Mouse (Mus musculus) adrenal gland, adult 8-10 months (tissue): ENCODE results near the gene Mgrn1. TPM values are rescaled to one million over a fixed set of nuclear protein-coding genes. Genes with fewer than 3 reads are reported as not detected.

ENCODE experiments used
- DNase-seq: peaks from one replicate; pipeline ENCODE4 v3.0.0; 2022
- total RNA-seq, 4 experiments: library from RNA; stranded (reverse); gene quantifications; 2 replicates each; pipeline ENCODE4 v1.2.4; 2022

The Mgrn1 gene
- total RNA-seq, 4 experiments from 2014 or later = 88.5 to 120 (median 98.0) TPM

DNA sequence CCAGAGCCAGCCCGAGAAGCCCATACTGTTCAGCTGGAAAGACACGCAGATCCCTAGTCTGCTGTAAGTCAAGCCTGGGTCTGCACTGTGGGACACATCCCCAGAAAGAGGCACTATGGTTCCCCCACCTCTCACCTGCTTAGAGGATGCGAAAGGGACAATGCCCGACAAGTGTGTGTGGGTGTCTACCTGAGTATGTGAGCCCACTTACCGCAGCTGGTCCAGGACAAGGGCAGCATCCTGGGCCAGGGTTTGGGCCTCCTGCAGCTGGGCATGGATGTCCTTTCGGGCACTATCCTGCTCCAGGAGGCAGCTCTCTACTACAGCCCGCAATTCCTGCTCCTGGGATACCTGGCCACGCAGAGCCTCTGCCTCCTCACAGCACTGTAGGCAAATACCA lies 56.8 kb downstream of the Mgrn1 start:
- no peak for DNase-seq

DNA sequence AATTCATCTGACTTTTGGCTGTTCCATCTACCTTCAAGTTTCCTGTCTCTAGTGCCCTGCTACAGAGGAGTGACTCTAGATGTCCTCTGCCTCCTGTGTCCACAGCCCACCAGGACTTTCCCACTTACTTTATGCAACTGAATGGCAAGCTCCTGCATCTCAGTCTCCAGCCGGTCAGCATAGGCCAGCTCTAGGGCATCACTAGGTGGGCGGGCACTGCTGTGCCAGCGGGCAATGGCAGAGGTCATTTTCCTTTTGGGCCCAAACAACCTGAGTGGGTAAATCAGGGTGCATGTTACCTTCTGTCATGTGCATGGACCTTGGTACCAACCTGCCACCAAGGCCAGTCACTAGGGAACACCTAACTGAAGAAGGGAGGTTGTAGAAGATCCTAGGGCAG lies 57.4 kb downstream of the Mgrn1 start:
- no peak for DNase-seq

DNA sequence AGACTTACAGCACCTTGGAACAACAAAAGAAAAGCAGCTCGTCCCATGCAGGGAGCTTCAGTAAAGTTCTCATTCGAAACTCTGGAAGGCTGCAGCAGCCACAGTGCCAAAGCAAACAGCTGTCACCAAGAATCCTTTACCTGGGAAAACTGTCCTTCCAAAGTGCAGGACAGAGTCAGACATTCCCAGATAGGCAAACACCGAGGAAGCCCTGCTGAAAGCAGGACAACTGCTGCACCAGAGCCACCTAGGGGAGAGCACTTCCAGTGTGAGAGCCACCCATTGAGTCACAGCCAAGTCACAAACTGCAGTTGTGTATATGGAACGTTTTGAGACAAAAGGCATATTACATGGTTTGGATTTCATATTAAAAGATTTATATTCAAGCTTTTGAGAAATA lies 59.4 kb downstream of the Mgrn1 start:
- no peak for DNase-seq

DNA sequence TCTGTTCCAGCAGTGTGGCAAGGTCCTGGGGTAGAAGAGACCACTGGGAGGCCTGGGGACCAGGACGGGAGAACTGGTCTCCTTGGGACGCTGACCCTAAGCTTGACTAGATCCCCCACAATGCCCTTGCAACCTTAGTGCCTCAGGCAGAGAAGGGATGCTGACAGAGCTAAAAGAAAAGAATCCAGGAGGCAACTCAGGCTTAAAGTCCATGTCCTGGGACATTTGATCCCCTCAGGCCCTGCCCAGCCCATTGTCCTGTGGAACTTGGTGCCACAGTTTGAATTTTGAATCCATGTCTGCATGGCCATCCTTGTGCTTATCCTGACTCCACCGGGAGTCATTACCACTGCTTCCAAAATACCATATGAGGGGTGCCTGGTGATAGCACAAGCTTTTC lies 60.1 kb downstream of the Mgrn1 start:
- DNase-seq = no peak

DNA sequence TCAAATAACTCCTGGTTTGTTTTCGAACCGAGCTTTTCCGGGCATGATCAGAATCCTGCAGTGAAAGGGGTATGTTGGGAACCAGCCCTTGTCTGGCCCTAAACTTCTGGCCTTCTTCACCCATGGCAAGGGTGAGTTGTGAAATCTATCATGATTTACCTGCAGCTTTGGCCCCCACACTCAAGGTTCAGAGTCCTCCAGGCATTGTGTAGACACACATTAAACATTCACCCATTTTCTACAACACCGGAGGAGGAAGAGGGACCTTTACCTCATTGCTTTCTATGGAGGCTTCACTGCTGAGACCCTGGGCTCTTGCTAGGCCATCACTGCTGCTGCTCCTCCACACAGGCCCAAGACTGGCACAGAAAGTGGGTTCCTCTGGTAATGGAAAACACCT lies 61.3 kb downstream of the Mgrn1 start:
- DNase-seq = no peak

DNA sequence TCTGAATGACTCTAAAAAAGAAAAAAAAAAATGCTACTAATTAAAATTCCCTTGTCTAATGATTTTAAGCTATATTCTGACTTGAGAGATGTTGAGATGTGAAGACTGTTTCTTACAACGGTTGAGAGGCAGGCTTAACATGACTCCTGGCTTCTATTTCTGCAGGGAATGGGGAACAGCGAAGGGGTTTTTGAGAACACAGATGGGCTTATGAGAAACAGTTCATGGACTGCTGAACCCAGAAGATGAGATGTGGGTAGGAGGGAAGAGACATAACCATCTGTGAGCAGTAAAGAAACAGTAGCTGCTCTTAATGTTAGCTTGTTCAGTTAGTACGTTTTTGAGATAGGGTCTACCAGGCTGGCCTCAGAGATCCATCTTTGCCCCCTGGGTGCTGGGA lies 70.6 kb downstream of the Mgrn1 start:
- DNase-seq = no peak

DNA sequence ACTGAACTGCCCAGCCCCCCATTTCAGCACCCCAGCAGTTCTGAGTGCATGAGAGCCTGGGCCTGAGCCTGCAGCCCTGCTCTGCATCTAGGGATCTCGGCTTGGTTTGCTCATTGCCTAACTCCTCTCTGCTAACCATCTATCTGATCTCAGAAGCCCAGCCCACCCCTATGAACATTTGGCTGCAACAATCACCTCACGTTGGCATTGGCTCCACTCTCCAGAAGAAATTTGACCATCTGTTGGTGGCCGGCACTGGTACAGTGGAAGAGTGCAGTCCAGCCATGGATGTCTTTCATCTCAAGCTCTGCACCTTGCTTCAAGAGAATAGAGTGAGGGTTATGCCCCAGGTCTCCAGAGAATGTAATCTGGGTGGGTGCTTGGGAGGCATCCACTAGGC lies 71.4 kb downstream of the Mgrn1 start:
- no peak for DNase-seq

DNA sequence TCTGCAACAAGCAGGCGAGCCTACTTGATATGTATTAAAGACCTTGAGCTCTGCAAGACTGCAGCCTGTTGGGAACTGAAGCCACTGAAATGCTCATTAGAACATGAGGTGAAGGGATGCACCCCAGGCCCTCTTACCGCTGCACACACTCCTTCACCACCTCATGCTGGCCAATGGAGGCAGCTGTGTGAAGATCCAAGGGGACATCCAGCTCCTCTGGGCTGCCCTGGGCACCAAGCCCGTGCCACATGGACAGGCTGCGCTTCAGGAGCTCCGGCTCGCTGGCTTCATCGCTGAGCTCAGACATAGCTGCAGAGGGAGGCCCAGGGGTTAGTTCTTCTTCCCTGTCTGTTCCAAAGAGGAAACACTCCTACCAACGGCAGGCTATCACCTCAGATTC lies 74.2 kb downstream of the Mgrn1 start:
- no peak for DNase-seq

DNA sequence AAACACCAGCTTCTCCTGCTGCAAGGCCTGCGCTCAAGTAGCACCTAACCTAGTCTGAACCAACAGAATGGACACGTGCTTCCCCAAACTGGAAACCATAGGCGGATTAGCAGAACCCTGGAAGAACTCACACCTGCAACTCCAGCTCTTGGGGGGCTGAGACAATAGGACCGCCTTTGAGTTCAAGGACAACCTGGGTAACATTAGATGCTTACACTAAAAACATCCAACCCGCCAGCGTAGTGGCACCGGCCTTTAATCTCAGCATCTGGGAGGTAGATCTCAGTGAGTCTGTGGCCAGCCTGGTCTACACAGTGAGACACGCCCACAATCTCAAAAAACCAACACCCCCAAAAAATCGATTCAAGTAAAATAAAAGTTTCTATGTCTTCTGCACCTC lies 77.3 kb downstream of the Mgrn1 start:
- DNase-seq = no peak

DNA sequence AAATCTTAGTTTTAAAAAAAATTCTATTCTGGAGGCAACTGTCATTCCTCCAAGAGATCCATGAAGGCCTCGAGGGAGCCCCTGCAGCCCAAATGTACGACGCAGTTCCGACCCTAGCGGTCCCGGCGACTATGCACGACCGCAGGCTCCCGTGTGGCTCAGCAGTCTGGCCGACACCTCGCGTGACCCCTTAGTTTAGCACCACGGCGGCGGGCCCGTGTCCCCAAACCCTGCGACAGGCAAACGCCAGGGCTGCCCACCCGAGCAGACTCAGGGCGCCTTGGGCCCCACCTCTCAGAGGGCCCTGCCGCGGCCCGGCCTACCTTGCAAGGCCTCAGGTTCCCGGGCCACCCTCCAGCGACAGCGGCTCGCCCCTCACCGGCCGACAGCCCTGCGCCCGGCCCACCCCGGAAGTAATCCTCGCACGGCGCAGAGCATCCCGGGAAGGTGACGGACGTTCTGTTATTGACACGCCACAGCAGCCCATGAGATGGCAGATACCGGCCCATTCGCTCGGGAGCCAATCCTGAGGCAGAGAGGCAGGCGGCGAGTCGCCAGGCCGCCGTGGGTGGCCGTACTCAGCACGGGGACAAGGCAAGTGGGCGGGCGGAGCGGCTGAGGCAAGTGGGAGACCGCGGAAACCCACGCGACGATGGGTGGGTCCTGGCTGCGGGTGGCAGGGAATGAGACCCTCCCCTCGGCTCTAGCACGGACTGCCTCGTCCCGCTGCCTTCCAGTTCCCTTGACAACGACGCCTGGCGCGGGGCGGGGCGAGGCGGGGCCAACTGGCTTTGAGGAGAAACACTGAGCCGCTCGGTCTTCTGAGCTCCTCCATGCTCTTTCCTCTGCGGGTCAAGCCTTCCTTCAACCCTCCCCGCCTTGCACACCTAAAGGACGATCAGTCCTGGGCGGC lies 78.0 kb downstream of the Mgrn1 start, which contains the start of gene Anks3:
TSS of gene Anks3 (minus strand) at position 409 of the 913 bp plus-strand sequence.
- DNase-seq = peak; percentile 99

DNA sequence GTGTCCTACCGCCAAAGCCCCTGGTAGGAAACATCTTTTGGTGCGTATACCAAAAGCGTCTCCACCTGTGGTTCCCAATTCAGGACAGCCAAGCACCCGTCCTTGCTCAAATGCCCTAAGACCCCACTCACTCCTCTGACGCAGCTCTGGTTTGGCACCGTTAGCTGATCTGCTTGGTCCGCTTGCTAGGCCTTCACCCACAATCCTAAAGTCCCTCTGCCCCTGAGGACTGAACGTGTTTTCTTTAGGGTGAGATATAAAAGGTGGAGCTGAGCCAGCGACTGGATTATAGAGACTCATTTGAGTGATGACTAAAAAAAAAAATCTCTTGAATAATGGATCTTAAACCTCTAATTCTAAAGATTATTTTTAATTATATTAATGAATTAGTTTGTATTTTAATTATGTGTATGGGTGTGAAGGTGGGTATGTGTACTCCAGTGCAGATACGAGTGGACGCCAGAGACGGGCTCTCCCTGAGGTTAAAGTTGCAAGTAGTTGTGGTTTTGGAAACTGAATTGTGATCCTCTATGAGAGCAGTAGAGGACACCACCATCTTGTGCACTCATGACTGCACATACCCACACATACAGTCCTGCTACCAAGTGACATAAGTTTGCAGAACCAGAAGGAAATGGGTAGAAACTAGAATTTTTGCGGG lies 78.8 kb downstream of the Mgrn1 start:
- no peak for DNase-seq

DNA sequence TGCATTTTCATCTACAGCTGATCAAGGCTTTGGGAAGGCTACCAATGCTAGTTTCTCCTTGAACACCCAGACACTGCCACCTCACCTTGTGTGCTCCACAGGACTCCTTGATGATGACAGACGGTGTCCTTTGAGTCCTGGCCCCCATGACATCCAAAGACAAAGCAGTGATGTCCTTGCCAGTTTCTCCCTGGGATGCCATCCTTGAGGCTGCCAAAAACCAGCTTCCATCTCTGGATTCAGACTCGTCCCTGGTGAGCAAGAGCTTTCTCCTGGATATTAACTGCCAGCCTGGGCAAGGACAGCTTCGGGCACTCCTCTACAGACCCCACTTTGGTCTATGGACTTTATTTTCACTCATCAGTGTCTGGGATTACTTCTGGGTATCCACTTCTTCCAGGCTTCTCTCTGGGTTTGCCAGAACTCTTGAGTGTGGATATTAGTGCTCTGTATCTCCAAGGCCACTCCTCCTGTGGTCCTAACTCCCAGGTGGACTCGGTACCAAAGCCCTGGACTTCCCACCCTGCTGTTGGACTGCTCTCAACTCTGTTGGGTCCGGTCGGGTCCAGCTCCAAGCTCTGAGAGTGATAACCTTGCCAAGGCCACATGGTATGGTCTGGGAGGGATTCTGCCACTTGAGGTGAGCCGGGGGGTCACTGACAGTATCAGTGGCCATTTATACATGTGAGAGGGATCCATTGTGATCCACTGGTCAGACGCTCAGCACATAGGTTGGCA lies 79.5 kb downstream of the Mgrn1 start:
- DNase-seq = no peak

DNA sequence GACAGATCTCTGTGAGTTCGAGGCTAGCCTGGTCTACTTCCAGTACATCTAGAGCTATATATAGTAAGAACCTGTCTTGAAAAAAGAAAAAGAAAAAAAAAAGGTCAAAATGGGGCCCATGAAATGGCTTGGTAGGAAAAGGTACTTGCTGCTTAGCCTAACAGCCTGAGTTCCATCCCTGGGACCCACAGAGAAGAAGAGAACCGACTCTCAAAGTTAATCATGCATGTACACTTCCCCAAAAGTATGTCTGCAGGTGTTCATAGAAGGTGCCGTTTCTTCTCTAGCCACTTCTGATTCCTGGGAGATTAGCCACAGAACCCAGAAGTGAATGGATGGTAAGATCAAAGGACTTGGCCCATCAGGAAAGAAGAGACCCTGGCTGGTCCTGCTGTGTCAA lies 82.4 kb downstream of the Mgrn1 start:
- DNase-seq = no peak

DNA sequence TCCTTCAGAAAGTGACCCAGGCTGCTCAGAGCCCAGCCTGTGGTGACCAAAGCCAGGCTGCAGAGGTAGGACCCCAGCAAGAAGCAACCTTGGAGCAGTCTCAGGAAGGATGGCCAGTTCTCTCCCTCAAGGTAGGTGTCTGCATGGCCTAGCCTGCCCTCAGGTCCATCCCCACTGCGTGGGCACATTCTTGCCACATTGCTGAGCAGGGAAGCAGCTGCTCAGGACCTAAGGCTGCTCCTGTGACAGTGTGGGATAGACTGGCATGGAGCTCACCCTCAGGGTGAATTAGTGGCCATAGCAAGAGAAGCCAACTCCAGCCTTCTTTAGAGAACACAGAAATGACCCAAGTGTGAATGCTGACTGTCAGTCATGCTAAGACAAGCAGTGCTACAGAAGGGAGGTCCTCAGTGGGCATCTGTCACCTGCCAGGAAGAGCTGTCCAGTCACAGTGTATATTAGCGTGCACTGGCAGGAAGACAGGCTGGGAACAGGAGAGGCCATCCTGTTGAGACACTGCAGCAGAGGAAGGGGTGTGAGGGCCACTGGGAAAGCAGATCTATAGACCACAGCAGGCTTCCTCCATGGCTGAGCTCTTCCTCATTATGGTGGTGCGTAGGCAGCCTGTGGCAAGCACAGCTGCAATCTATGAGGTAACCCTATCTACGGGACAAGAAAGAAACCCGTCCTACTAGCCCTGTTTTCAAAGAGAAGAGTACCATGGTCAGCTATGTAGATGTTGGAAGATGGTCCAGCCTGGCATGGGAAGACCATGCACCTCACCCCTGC lies 83.2 kb downstream of the Mgrn1 start:
- no peak for DNase-seq

DNA sequence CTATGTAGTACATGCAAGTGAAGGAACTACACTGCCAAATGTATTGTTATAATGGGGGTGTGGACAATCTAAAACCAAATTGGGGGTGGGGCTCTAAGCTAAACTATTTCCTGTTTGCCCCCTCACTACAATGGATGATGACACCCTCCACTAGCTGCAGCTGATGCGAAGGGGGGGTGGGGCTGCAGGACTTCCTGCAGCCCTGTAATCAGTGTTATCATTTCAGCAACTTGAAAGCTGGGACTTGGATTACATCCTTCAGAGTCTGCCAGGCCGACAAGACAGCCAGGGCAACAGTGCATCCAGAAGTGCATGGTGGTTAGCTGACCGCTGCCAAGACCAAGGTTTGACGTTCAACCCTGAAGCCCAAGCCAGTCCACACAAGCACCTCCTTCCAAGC lies 85.6 kb downstream of the Mgrn1 start:
- no peak for DNase-seq

DNA sequence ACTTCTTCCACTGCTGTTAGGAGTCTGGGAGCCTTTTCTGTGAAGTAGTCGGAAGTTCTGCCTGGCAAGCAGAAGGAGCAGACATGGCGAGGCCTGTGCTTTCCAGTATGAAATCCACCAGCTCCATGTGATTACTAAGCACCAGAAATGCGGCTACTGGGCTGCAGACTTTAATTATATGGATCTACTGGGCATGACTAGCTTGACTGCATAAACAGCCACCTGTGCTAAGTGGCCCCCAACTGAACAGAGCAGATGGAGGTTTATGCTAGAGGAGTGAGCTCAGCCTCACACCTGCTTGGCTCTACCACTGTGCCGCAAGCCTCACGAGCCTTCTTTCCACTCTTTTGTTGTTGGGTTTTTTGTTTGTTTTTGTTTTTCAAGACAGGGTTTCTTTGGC lies 88.5 kb downstream of the Mgrn1 start:
- DNase-seq = no peak

DNA sequence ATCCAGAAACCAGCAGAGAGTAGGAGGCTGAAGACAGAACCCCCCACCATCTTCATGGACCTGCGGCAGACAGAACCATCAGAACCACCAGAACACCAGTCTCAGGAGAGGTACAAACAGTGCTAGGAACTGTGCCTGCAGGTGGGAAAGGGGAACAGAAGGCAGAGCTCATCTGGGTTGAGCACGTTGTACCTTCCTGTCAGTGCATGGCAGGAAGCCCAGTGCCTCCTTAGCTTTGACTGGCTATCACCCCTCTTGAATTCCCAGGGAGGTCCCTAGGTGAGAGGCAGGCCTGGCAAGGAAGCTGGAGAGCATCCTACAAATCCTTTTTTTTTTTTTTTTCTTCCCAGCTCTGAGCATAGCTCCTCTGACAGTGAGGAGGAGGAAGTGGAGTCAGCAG lies 90.1 kb downstream of the Mgrn1 start:
- DNase-seq = no peak

DNA sequence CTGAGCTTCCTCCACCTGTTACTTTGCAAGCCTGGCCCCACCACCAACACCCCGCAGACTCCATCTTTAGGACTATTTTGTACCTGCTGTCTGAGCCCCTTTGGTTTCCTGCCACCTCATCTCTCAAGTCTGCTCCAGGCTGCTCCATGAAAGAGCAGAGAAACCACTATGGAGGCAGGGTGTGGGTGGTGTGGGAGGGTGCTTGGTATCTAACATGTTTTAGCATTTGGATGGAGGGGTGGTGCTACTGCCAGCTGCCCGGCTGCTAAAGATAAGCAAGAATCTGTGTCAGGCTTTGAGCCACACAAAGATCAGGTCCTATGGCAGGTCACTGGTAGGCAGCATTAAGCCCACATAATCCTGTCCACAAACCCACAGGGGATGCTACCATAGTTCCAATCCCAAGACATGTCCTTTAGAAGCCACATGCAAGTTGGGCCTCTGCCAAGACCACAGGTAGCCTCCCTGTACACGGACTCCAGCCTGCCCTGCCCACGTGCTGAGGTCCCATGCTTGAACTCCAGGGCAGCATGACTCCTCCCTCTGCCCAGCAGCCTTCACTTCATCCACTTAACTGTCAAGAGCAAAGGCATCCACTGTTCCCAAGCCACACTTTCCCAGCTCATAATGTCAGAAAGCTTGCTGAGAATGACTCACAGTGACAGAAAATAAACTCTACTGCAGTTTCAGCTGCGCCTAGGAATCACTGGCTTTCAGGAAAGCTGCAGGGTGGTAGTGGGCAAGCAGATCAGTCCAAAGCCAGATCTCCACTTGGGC lies 92.4 kb downstream of the Mgrn1 start:
- no peak for DNase-seq

DNA sequence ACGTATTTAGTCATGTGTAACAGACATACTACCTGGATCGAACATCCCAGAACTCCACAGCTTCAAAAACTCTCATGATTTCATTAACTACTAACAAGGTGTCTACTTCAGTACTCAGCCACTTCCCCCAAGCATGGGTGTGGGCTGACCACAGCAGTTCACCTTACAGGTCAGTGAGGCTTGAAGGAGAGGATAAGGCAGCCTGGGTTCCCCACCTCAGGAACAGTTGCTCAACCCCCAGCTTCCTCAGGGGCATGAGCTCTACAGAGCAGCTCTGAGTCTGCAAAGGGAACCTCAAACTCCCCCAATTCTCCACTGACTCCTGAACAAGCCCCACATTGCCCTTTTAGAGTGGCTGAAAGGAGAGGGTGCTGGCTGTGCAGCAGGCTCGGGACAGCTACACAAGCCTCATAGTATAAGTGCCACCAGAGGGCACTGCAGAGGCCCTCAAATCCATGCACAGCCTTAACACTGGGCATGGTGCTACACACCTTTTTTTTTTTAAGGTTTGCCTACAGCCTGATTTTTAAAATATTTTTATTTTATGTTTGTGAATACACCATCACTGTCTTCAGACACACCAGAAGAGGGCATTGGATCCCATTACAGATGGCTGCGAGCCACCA lies 93.8 kb downstream of the Mgrn1 start:
- no peak for DNase-seq

DNA sequence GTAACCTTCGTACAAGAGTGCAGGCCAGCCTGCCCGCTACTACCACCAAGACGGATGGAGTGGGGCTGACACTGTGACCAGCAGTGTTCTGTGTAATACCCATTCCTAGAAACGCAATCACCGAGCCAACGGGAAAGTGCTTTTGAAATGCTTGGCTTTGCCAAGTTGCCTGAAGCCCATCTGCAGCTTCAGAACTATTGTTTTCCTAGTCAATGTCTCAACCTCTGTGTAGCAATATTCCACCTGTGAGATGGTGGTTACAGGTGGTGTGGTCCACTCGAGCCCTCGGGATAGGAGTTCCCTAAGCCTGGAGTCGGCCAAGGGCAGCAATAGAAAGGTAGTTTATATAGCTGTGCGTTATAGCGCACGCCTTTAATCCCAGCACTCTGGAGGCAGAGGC lies 98.7 kb downstream of the Mgrn1 start:
- no peak for DNase-seq
